Mouse (Mus musculus): ENCODE results near the gene Nckap5. TPM values are rescaled to one million over a fixed set of nuclear protein-coding genes. Genes with fewer than 3 reads are reported as not detected.

Nckap5 gene
- total and polyA plus RNA-seq, 3 experiments: not detected

DNA sequence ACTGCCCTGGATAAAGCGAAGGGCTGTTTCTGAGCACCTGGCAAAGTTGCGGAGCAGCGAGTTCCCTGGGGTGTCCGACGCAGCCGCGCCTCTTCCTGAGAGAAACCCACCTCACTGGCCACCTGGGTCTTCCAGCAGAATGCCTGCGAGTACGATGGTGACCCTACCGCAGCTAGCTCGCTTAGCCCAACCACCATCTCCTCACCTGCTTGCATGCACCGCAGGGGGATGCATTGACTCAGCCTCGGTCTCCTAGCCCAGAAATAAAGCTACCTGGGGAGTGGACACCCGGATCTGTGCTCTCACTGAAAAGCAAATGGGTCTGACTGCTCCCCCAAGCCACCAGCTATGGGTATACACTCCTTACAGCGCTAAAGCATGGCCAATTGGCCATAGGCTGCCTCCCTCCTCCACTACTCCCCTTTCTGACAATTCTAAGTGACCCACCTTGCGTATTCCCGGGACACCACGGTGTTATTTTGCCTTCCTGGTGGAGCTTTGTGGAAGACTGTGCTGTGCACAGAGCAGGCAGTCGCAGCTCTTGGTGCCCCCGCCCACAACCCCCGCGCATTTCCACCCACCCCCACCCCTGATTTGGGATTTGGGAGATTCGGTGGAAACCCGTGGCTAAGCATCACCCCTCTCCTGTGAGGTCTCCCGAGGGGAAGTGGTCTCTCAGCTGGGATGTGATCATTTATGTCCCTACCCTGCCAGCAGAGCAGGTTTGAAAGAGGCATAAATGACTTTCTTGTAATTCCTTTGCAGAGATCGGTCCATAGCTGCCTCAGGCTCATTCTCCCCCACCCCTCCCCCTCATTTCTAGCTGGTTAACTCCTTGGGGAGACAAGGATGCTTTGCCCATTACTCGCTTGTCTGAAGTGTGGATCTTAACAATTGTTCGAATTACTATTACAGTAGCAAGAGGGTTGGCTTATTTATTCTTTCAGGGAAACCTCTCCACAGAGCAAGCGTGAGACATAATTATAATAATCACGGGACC lies 917.7 kb downstream of the Nckap5 start, which contains the start of gene Lypd1:
Gene Lypd1, minus strand, starts transcription at position 501 of the 1,000 bp plus-strand sequence.
- Histone ChIP-seq H3K9ac (ENCODE audit: insufficient read depth, low read depth) (no peak within 1 kb of the TSS), H3K9me3 (replicated peaks; ENCODE audit: low read length) (peaks cover 72% of the 10 kb centered on the region), H3K79me2 (replicated peaks; ENCODE audit: control insufficient read depth, extremely low read depth, insufficient read depth, poor library complexity, severe bottlenecking) (no peaks in the 10 kb centered on the region), H3K4me3 (replicated peaks in 1 of 3; ENCODE audit: low read depth in 2 of 3, low read length in 2 of 3, poor library complexity in 1 of 3) (no peak within 1 kb of the TSS), H3K4me1 (ENCODE audit: control insufficient read depth in 1 of 2, insufficient read depth in 2 of 2) (no peaks in the 10 kb centered on the region), H3K4me2 (ENCODE audit: insufficient read depth, low read depth, poor library complexity, severe bottlenecking) (no peak within 1 kb of the TSS), H3K27ac (ENCODE audit: insufficient read depth, low read depth) (no peak within 1 kb of the TSS), H3K27me3 (replicated peaks) (no peaks in the 10 kb centered on the region), H3K36me3 (replicated peaks in 1 of 2; ENCODE audit: control insufficient read depth in 1 of 2, insufficient read depth in 1 of 2, low read length in 1 of 2) (no peaks in the 10 kb centered on the region)
- no peak for TF ChIP-seq MEF2A (IDR thresholded peaks at IDR 0.05; ENCODE audit: borderline replicate concordance, low read depth, low read length)
- TF ChIP-seq SIN3A (IDR thresholded peaks at IDR 0.05; ENCODE audit: low read length): no peak
- TF ChIP-seq POLR2A (IDR thresholded peaks at IDR 0.05; ENCODE audit: low read depth, low read length): no peak
- TF ChIP-seq NELFE (IDR thresholded peaks at IDR 0.05; ENCODE audit: low read depth, low read length): no peak
- no peak for TF ChIP-seq BHLHE40 (IDR thresholded peaks at IDR 0.05; ENCODE audit: low read depth, low read length)
- TF ChIP-seq ZKSCAN1 (IDR thresholded peaks at IDR 0.05; ENCODE audit: borderline replicate concordance, low read depth, low read length): no peak
- no peak for DNase-seq (ENCODE audit: extremely low read depth)
- in situ Hi-C loops (cut with MboI; ENCODE audit: low pct_ligation_motif_present, low pct_unique_long_range_greater_than_20kb, low sequenced_read_pairs): no loop called here
- dilution Hi-C loops (cut with MboI; ENCODE audit: extremely low pct_ligation_motif_present, extremely low pct_unique_long_range_greater_than_20kb, low sequenced_read_pairs): no loop called here

- no peak overlapping the region for H3K4me2 ChIP-seq (ENCODE audit: insufficient read depth, low read depth, poor library complexity, severe bottlenecking)
Observed at GRCm38 (mm10) chr1:125911901-125912445, 918.6 kb downstream of the Nckap5 start.

More at GRCm38 (mm10) chr1:125911901-125912445, 918.6 kb downstream of the Nckap5 start:
- Histone ChIP-seq H3K4me3 (replicated peaks in 1 of 3; ENCODE audit: low read depth in 2 of 3, low read length in 2 of 3, poor library complexity in 1 of 3) (no peak overlapping the region), H3K27ac (ENCODE audit: insufficient read depth, low read depth) (no peak overlapping the region), H3K9ac (ENCODE audit: insufficient read depth, low read depth) (no peak overlapping the region), H3K9me3 (replicated peaks; ENCODE audit: low read length) (peaks cover 72% of the 10 kb centered on the region), H3K4me1 (ENCODE audit: control insufficient read depth in 1 of 2, insufficient read depth in 2 of 2) (no peaks in the 10 kb centered on the region), H3K36me3 (replicated peaks in 1 of 2; ENCODE audit: control insufficient read depth in 1 of 2, insufficient read depth in 1 of 2, low read length in 1 of 2) (no peaks in the 10 kb centered on the region), H3K27me3 (replicated peaks) (no peaks in the 10 kb centered on the region), H3K79me2 (replicated peaks; ENCODE audit: control insufficient read depth, extremely low read depth, insufficient read depth, poor library complexity, severe bottlenecking) (no peaks in the 10 kb centered on the region)
- DNase-seq (ENCODE audit: extremely low read depth): no peak
- dilution Hi-C loops (cut with MboI; ENCODE audit: extremely low pct_ligation_motif_present, extremely low pct_unique_long_range_greater_than_20kb, low sequenced_read_pairs): no loop called here
- in situ Hi-C loops (cut with MboI; ENCODE audit: low pct_ligation_motif_present, low pct_unique_long_range_greater_than_20kb, low sequenced_read_pairs): no loop called here
- TF ChIP-seq TCF12 (IDR thresholded peaks at IDR 0.05; ENCODE audit: low read depth, low read length) (no peak), MAX (IDR thresholded peaks at IDR 0.05; ENCODE audit: low read length) (no peak), ZMIZ1 (IDR thresholded peaks at IDR 0.05; ENCODE audit: low read depth, low read length) (no peak), SMC3 (IDR thresholded peaks at IDR 0.05; ENCODE audit: low read depth, low read length) (no peak), HCFC1 (IDR thresholded peaks at IDR 0.05; ENCODE audit: low read depth, low read length) (no peak), MEF2A (IDR thresholded peaks at IDR 0.05; ENCODE audit: borderline replicate concordance, low read depth, low read length) (no peak), MYC (IDR thresholded peaks at IDR 0.05; ENCODE audit: low read depth, low read length) (no peak), USF1 (IDR thresholded peaks at IDR 0.05; ENCODE audit: low read depth, low read length) (no peak), NRF1 (IDR thresholded peaks at IDR 0.05; ENCODE audit: low read depth, low read length) (no peak), MAFK (IDR thresholded peaks at IDR 0.05; ENCODE audit: insufficient replicate concordance, low read length) (no peak), MAZ (IDR thresholded peaks at IDR 0.05; ENCODE audit: low read depth, low read length) (no peak), JUN (IDR thresholded peaks at IDR 0.05; ENCODE audit: insufficient read depth, low read depth, low read length) (no peak), ETS1 (conservative IDR thresholded peaks at IDR 0.05; ENCODE audit: low read depth, low read length) (no peak), PAX5 (IDR thresholded peaks at IDR 0.05; ENCODE audit: low read length) (no peak), E2F4 (IDR thresholded peaks at IDR 0.05; ENCODE audit: insufficient replicate concordance, low read depth, low read length) (no peak), POLR2AphosphoS2 (IDR thresholded peaks at IDR 0.05; ENCODE audit: low read depth, low read length) (no peak)
